Mouse (Mus musculus) hindbrain, embryonic 11.5 days (tissue): ENCODE results near the gene Ntn1. TPM values are rescaled to one million over a fixed set of nuclear protein-coding genes. Genes with fewer than 3 reads are reported as not detected.

Experiments used
- ATAC-seq: fragments of 200-750 bp; cut with Nextera tagmentation; 2 replicates; pipeline ENCODE4 v1.8.0; 2017; ENCODE audit warnings: mild to moderate bottlenecking, moderate TSS enrichment, moderate library complexity; ENCODE audit not compliant: low FRiP score
- DNase-seq: peaks from one replicate; pipeline ENCODE4 v3.0.0-alpha.2; 2015; ENCODE audit warnings: low spot score
- H3K27ac ChIP-seq: fragments of 300-500 bp; sonication (generic); 2 replicates; pipeline ENCODE4 v1.5.1; 2014; ENCODE audit warnings: mild to moderate bottlenecking, low read depth, low read length
- H3K27me3 ChIP-seq: fragments of 300-500 bp; sonication (generic); 2 replicates; pipeline ENCODE4 v1.6.1; 2014; ENCODE audit warnings: mild to moderate bottlenecking, low read length, moderate library complexity, mixed read lengths; ENCODE audit not compliant: control insufficient read depth, insufficient read depth
- H3K36me3 ChIP-seq: fragments of 300-500 bp; sonication (generic); 2 replicates; pipeline ENCODE4 v1.6.1; 2014; ENCODE audit warnings: mild to moderate bottlenecking, low read length, moderate library complexity, mixed read lengths; ENCODE audit not compliant: control insufficient read depth, insufficient read depth
- H3K4me1 ChIP-seq: fragments of 300-500 bp; sonication (generic); replicated peaks from 2 replicates; pipeline ENCODE4 v1.6.1; 2014; ENCODE audit warnings: low read length, mixed read lengths; ENCODE audit not compliant: control insufficient read depth, insufficient read depth
- H3K4me2 ChIP-seq: fragments of 300-500 bp; sonication (generic); replicated peaks from 2 replicates; pipeline ENCODE4 v1.6.1; 2014; ENCODE audit warnings: mild to moderate bottlenecking, low read depth, low read length
- H3K4me3 ChIP-seq: fragments of 300-500 bp; sonication (generic); 2 replicates; pipeline ENCODE4 v1.5.1; 2014; ENCODE audit warnings: low read depth, low read length
- H3K9ac ChIP-seq: fragments of 300-500 bp; sonication (generic); 2 replicates; pipeline ENCODE4 v1.6.1; 2014; ENCODE audit warnings: low read depth, low read length
- H3K9me3 ChIP-seq: fragments of 300-500 bp; sonication (generic); 2 replicates; pipeline ENCODE4 v1.6.1; 2016; ENCODE audit warnings: low read length; ENCODE audit not compliant: control insufficient read depth
- WGBS: fragments of 180-500 bp; shearing (Covaris S2); extraction: QIAGEN DNeasy Blood & Tissue Kit; methylation state at CpG from one replicate; pipeline ENCODE4 v1.1.7; 2014; 5-methylcytosine and 5-hydroxymethylcytosine counted together
- polyA plus RNA-seq: library from polyadenylated mRNA; unstranded; fragments of >200 nt; fragmentation: Nextera tagmentation; extraction: Ambion mirVana; gene quantifications from 2 replicates; pipeline ENCODE4 v1.2.1, GENCODE M21; 2014

The Ntn1 gene
- polyA plus RNA-seq, 1 experiment from 2014 or later: 11.9 TPM

GRCm38 (mm10) chr11:68341111-68342002 is 59.3 kb downstream of the Ntn1 start:
- DNase-seq: peak; percentile 14
- H3K4me1 ChIP-seq: no peaks in the 10 kb centered on the region
- 82% methylated on average over 13 of the region's 13 CpGs for WGBS
- H3K9ac ChIP-seq: no peak overlapping the region
- no peak overlapping the region for H3K4me3 ChIP-seq
- H3K36me3 ChIP-seq: no peaks in the 10 kb centered on the region
- H3K27ac ChIP-seq: no peak overlapping the region
- no peak for ATAC-seq
- no peak overlapping the region for H3K4me2 ChIP-seq
- H3K9me3 ChIP-seq: no peaks in the 10 kb centered on the region
- no peaks in the 10 kb centered on the region for H3K27me3 ChIP-seq

GRCm38 (mm10) chr11:68340366-68340765 is 60.3 kb downstream of the Ntn1 start:
- Histone ChIP-seq H3K9ac (no peak overlapping the region), H3K4me2 (no peak overlapping the region), H3K4me1 (no peaks in the 10 kb centered on the region), H3K36me3 (no peaks in the 10 kb centered on the region), H3K4me3 (no peak overlapping the region), H3K9me3 (no peaks in the 10 kb centered on the region), H3K27me3 (no peaks in the 10 kb centered on the region), H3K27ac (no peak overlapping the region)
- DNase-seq: no peak
- ATAC-seq: no peak
- 75% methylated on average over 3 of the region's 3 CpGs for WGBS

- DNase-seq (no peak), ATAC-seq (no peak)
- Histone ChIP-seq H3K4me2 (no peak overlapping the region), H3K27ac (no peak overlapping the region), H3K4me3 (no peak overlapping the region), H3K4me1 (no peaks in the 10 kb centered on the region), H3K27me3 (no peaks in the 10 kb centered on the region), H3K9me3 (no peaks in the 10 kb centered on the region), H3K9ac (no peak overlapping the region), H3K36me3 (no peaks in the 10 kb centered on the region)
- WGBS: 92% methylated on average over 13 of the region's 13 CpGs
These were observed 60.8 kb downstream of the Ntn1 start for GRCm38 (mm10) chr11:68339856-68340255.

- H3K4me2 ChIP-seq: no peak overlapping the region
- no peaks in the 10 kb centered on the region for H3K27me3 ChIP-seq
- WGBS: 94% methylated on average over 7 of the region's 7 CpGs
- ATAC-seq: no peak
- H3K4me1 ChIP-seq: no peaks in the 10 kb centered on the region
- H3K9ac ChIP-seq: no peak overlapping the region
- DNase-seq: no peak
- no peak overlapping the region for H3K27ac ChIP-seq
- no peaks in the 10 kb centered on the region for H3K36me3 ChIP-seq
- no peaks in the 10 kb centered on the region for H3K9me3 ChIP-seq
- H3K4me3 ChIP-seq: no peak overlapping the region
These were observed 61.3 kb downstream of the Ntn1 start for GRCm38 (mm10) chr11:68339331-68339730.

- Histone ChIP-seq H3K9me3 (no peaks in the 10 kb centered on the region), H3K4me3 (no peak overlapping the region), H3K4me1 (no peaks in the 10 kb centered on the region), H3K36me3 (no peaks in the 10 kb centered on the region), H3K27me3 (no peaks in the 10 kb centered on the region), H3K9ac (no peak overlapping the region), H3K27ac (no peak overlapping the region), H3K4me2 (no peak overlapping the region)
- 86% methylated on average over 13 of the region's 13 CpGs for WGBS
- no peak for ATAC-seq
- DNase-seq: no peak
These were observed 68.9 kb downstream of the Ntn1 start for GRCm38 (mm10) chr11:68331676-68332265.

- H3K36me3 ChIP-seq: no peaks in the 10 kb centered on the region
- no peak for ATAC-seq
- no peak for DNase-seq
These were observed 69.5 kb downstream of the Ntn1 start for GRCm38 (mm10) chr11:68331117-68331437.

GRCm38 (mm10) chr11:68330398-68331116 is 70.1 kb downstream of the Ntn1 start:
- no peak overlapping the region for H3K27ac ChIP-seq
- DNase-seq (no peak), ATAC-seq (no peak)
- H3K27me3 ChIP-seq: no peaks in the 10 kb centered on the region
- no peaks in the 10 kb centered on the region for H3K36me3 ChIP-seq
- no peak overlapping the region for H3K9ac ChIP-seq
- H3K4me2 ChIP-seq: no peak overlapping the region
- 72% methylated on average over 10 of the region's 10 CpGs for WGBS
- no peaks in the 10 kb centered on the region for H3K9me3 ChIP-seq
- no peaks in the 10 kb centered on the region for H3K4me1 ChIP-seq
- H3K4me3 ChIP-seq: no peak overlapping the region

More at GRCm38 (mm10) chr11:68331117-68331437, 69.5 kb downstream of the Ntn1 start:
- Histone ChIP-seq H3K27ac (no peak overlapping the region), H3K9me3 (no peaks in the 10 kb centered on the region), H3K9ac (no peak overlapping the region), H3K27me3 (no peaks in the 10 kb centered on the region), H3K4me1 (no peaks in the 10 kb centered on the region), H3K4me2 (no peak overlapping the region), H3K4me3 (no peak overlapping the region)
- WGBS: 80% methylated on average over 6 of the region's 6 CpGs

GRCm38 (mm10) chr11:68324863-68325262 is 75.8 kb downstream of the Ntn1 start:
- ATAC-seq (no peak), DNase-seq (no peak)
- Histone ChIP-seq H3K4me2 (no peak overlapping the region), H3K4me1 (no peaks in the 10 kb centered on the region), H3K27me3 (no peaks in the 10 kb centered on the region), H3K36me3 (no peaks in the 10 kb centered on the region), H3K4me3 (no peak overlapping the region), H3K9ac (no peak overlapping the region), H3K9me3 (no peaks in the 10 kb centered on the region), H3K27ac (no peak overlapping the region)
- 89% methylated on average over 2 of the region's 2 CpGs for WGBS
